Mouse (Mus musculus): ENCODE measurements around the gene Gm10670.
"Not testable (repeated sequence)": the region's sequence is repeated elsewhere in the genome, so short reads cannot be mapped to it uniquely, and the experiment has no call there.

Gm10670 gene

DNA sequence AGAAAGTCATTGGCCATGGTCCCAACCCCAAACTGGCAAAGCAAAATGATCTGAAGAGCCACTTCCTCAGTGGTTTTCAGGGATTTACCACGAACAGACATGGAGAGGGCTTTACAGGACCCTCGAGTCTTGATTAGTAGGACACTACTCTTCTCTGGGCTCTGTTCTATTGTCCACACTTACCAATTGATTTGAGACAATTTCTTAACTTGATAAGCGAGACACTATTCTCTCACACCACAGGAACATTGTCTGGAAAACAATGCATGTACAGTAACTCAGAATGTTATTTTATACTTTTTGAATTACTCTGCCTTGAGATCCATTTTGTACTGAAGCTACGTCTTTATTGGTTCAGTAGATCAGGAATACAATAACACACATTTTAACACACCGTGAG lies at the start of gene Gm10670:
TSS of gene Gm10670 (minus strand) at position 101 of the 400 bp plus-strand sequence.
- not testable (repeated sequence) for DNase-seq

DNA sequence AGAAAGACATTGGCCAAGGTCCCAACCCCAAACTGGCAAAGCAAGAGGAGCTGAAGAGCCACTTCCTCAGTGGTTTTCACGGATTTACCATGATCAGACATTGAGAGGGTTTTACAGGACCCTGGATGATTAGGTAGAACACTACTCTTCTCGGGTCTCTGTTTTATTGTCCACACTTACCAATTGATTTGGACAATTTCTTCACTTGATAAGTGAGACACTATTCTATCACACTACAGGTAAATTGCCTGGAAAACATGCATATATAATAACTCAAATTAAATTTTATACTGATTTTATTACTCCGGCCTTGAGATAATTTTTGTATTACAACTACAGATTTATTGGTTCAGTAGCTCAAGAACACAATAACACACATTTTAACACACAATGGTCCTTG lies 35.7 kb upstream of the Gm10670 start, which contains the start of gene Vmn1r103:
TSS of gene Vmn1r103 (minus strand) at position 101 of the 400 bp plus-strand sequence.
- not testable (repeated sequence) for DNase-seq

DNA sequence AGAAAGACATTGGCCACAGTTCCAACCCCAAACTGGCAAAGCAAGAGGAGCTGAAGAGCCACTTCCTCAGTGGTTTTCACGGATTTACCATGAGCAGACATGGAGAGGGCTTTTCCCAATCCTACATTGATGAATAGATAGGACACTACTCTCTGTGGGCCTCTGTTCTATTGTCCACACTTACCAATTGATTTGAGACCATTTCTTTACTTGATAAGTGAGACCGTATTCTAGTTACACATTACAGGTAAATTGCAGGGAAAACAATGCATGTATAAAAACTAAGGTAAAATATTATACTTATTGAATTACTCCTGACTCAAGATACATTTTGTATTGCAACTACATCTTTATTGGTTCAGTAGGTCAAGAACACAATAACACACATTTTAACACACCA lies 32.2 kb downstream of the Gm10670 start, which contains the start of gene Vmn1r101:
TSS of gene Vmn1r101 (minus strand) at position 101 of the 400 bp plus-strand sequence.
- not testable (repeated sequence) for DNase-seq
